Mouse (Mus musculus) liver, postnatal 0 days (tissue): ENCODE measurements around the gene Cpsf4l. TPM values are rescaled to one million over a fixed set of nuclear protein-coding genes. Genes with fewer than 3 reads are reported as not detected.
A peak's percentile ranks its signal among the peaks of the same experiment; 100 is the strongest.

Experiments used
- ATAC-seq: fragments of 200-750 bp; cut with Nextera tagmentation; 2 replicates; pipeline ENCODE4 v1.8.0; 2017; ENCODE audit warnings: mild to moderate bottlenecking, moderate library complexity
- DNase-seq: peaks from one replicate; pipeline ENCODE4 v3.0.0-alpha.2; 2016
- H3K27ac ChIP-seq: fragments of 300-500 bp; sonication (generic); 2 replicates; pipeline ENCODE4 v1.5.1; 2014; ENCODE audit warnings: antibody characterized with exemption, moderate library complexity, mild to moderate bottlenecking, low read depth
- H3K27me3 ChIP-seq: fragments of 300-500 bp; sonication (generic); 2 replicates; pipeline ENCODE4 v1.6.1; 2014; ENCODE audit warnings: low read length, control low read depth, mixed read lengths; ENCODE audit not compliant: insufficient read depth
- H3K36me3 ChIP-seq: fragments of 300-500 bp; sonication (generic); replicated peaks from 2 replicates; pipeline ENCODE4 v1.6.1; 2014; ENCODE audit warnings: mild to moderate bottlenecking, control low read depth, low read length, moderate library complexity, mixed read lengths; ENCODE audit not compliant: insufficient read depth
- H3K4me1 ChIP-seq: fragments of 300-500 bp; sonication (generic); 2 replicates; pipeline ENCODE4 v1.6.1; 2014; ENCODE audit warnings: antibody characterized with exemption, mild to moderate bottlenecking, control low read depth; ENCODE audit not compliant: insufficient read depth
- H3K4me2 ChIP-seq: fragments of 300-500 bp; sonication (generic); 2 replicates; pipeline ENCODE4 v1.6.1; 2014; ENCODE audit warnings: low read depth, mild to moderate bottlenecking, low read length, moderate library complexity, mixed read lengths
- H3K4me3 ChIP-seq: fragments of 300-500 bp; sonication (generic); 2 replicates; pipeline ENCODE4 v1.5.1; 2014; ENCODE audit warnings: low read depth, low read length
- H3K9ac ChIP-seq: fragments of 300-500 bp; sonication (generic); replicated peaks from 2 replicates; pipeline ENCODE4 v1.6.1; 2014; ENCODE audit warnings: mild to moderate bottlenecking, moderate library complexity
- H3K9me3 ChIP-seq: fragments of 300-500 bp; sonication (generic); 2 replicates; pipeline ENCODE4 v1.6.1; 2016; ENCODE audit warnings: mild to moderate bottlenecking, control low read depth, low read length, mixed read lengths
- CTCF ChIP-seq: sonication (generic); IDR thresholded peaks from 2 replicates; pipeline ENCODE4 v1.5.1; 2016; ENCODE audit warnings: antibody characterized with exemption, low read depth
- EP300 ChIP-seq: IDR thresholded peaks from 2 replicates; pipeline ENCODE4 v1.6.1; 2016; ENCODE audit warnings: antibody characterized with exemption, low read depth, mild to moderate bottlenecking
- WGBS: fragments of 180-500 bp; shearing (Covaris S2); extraction: QIAGEN DNeasy Blood & Tissue Kit; methylation state at CpG from one replicate; pipeline ENCODE4 v1.1.7; 2014; ENCODE audit not compliant: insufficient replicate concordance; 5-methylcytosine and 5-hydroxymethylcytosine counted together
- polyA plus RNA-seq: library from polyadenylated mRNA; unstranded; fragments of >200 nt; fragmentation: Nextera tagmentation; extraction: Ambion mirVana; gene quantifications from 2 replicates; pipeline ENCODE4 v1.2.1, GENCODE M21; 2015

Gene Cpsf4l
- polyA plus RNA-seq, 1 experiment from 2014 or later, result 0.46 TPM

- no peak overlapping the region for H3K4me3 ChIP-seq
- no peak for TF ChIP-seq EP300
- TF ChIP-seq CTCF, result no peak
- peak; percentile 48 for DNase-seq
- no peak overlapping the region for H3K9ac ChIP-seq
- H3K27me3 ChIP-seq, result no peaks in the 10 kb centered on the region
- ATAC-seq, result peak; percentile 22; the same call in 1 of the 2 replicates
- WGBS, result 54% methylated on average over 3 of the region's 3 CpGs
- no peak overlapping the region for H3K4me2 ChIP-seq
- no peak overlapping the region; the same call in 1 of the 2 replicates for H3K27ac ChIP-seq
- no peaks in the 10 kb centered on the region for H3K9me3 ChIP-seq
- peaks cover 33% of the 10 kb centered on the region for H3K36me3 ChIP-seq
- H3K4me1 ChIP-seq, result peaks cover 47% of the 10 kb centered on the region
Measured at GRCm38 (mm10) chr11:113730879-113731278, 21.1 kb upstream of the Cpsf4l start.

- H3K9ac ChIP-seq, result no peak overlapping the region
- H3K4me3 ChIP-seq, result no peak overlapping the region
- no peak overlapping the region for H3K27ac ChIP-seq
- WGBS, result 64% methylated on average over 8 of the region's 8 CpGs
- no peak overlapping the region for H3K4me2 ChIP-seq
- DNase-seq, result no peak
- TF ChIP-seq CTCF (no peak), EP300 (no peak)
- H3K27me3 ChIP-seq, result no peaks in the 10 kb centered on the region
- H3K9me3 ChIP-seq, result no peaks in the 10 kb centered on the region
- H3K36me3 ChIP-seq, result peaks cover 33% of the 10 kb centered on the region
- no peak for ATAC-seq
- H3K4me1 ChIP-seq, result peaks cover 42% of the 10 kb centered on the region
Measured at GRCm38 (mm10) chr11:113729917-113730316, 20.1 kb upstream of the Cpsf4l start.

GRCm38 (mm10) chr11:113729239-113729638 is 19.4 kb upstream of the Cpsf4l start:
- no peaks in the 10 kb centered on the region for H3K9me3 ChIP-seq
- H3K4me3 ChIP-seq, result no peak overlapping the region
- H3K27me3 ChIP-seq, result no peaks in the 10 kb centered on the region
- H3K36me3 ChIP-seq, result peaks cover 33% of the 10 kb centered on the region
- H3K4me1 ChIP-seq, result peaks cover 35% of the 10 kb centered on the region
- H3K4me2 ChIP-seq, result no peak overlapping the region
- WGBS, result 91% methylated on average over 21 of the region's 21 CpGs
- TF ChIP-seq EP300, result no peak
- TF ChIP-seq CTCF, result no peak
- DNase-seq (no peak), ATAC-seq (no peak)
- H3K27ac ChIP-seq, result no peak overlapping the region
- H3K9ac ChIP-seq, result no peak overlapping the region

- DNase-seq, result no peak
- no peaks in the 10 kb centered on the region for H3K9me3 ChIP-seq
- H3K27me3 ChIP-seq, result no peaks in the 10 kb centered on the region
- H3K9ac ChIP-seq, result no peak overlapping the region
- peaks cover 23% of the 10 kb centered on the region for H3K4me1 ChIP-seq
- H3K36me3 ChIP-seq, result peaks cover 33% of the 10 kb centered on the region
- no peak overlapping the region for H3K27ac ChIP-seq
- H3K4me3 ChIP-seq, result no peak overlapping the region
- no peak for ATAC-seq
- TF ChIP-seq EP300 (no peak), CTCF (no peak)
- WGBS, result 85% methylated on average over 6 of the region's 6 CpGs
- H3K4me2 ChIP-seq, result no peak overlapping the region
Measured at GRCm38 (mm10) chr11:113727992-113728391, 18.2 kb upstream of the Cpsf4l start.

- ATAC-seq (no peak), DNase-seq (no peak)
- peaks cover 33% of the 10 kb centered on the region for H3K36me3 ChIP-seq
- no peak overlapping the region for H3K4me3 ChIP-seq
- H3K27ac ChIP-seq, result 0 out of 2 replicates have a peak overlapping the region, but pooled peaks have one; percentile 22
- no peaks in the 10 kb centered on the region for H3K27me3 ChIP-seq
- no peak for TF ChIP-seq CTCF
- TF ChIP-seq EP300, result no peak
- peaks cover 16% of the 10 kb centered on the region for H3K4me1 ChIP-seq
- H3K4me2 ChIP-seq, result no peak overlapping the region
- no peak overlapping the region for H3K9ac ChIP-seq
- 91% methylated on average over 14 of the region's 14 CpGs for WGBS
- no peaks in the 10 kb centered on the region for H3K9me3 ChIP-seq
Measured at GRCm38 (mm10) chr11:113726994-113727888, 17.4 kb upstream of the Cpsf4l start.

- WGBS, result 78% methylated on average over 4 of the region's 4 CpGs
- TF ChIP-seq CTCF (no peak), EP300 (no peak)
Measured at GRCm38 (mm10) chr11:113725235-113726048, 15.6 kb upstream of the Cpsf4l start.

More at GRCm38 (mm10) chr11:113725235-113726048, 15.6 kb upstream of the Cpsf4l start:
- peaks cover 33% of the 10 kb centered on the region for H3K36me3 ChIP-seq
- H3K9ac ChIP-seq, result no peak overlapping the region
- peak overlapping the region; percentile 22; the same call in 1 of the 2 replicates for H3K27ac ChIP-seq
- peaks cover 10% of the 10 kb centered on the region for H3K4me1 ChIP-seq
- H3K4me2 ChIP-seq, result no peak overlapping the region
- ATAC-seq (no peak), DNase-seq (no peak)
- no peak overlapping the region for H3K4me3 ChIP-seq
- no peaks in the 10 kb centered on the region for H3K27me3 ChIP-seq
- H3K9me3 ChIP-seq, result no peaks in the 10 kb centered on the region
